Mouse (Mus musculus): ENCODE data around the gene Ctdsp2.

Ctdsp2 gene

GRCm38 (mm10) chr10:126978277-126978994 lies at the start of gene Ctdsp2:
TSS of gene Ctdsp2 (plus strand) at chr10:126978717.
- peak; percentile 99 for DNase-seq (ENCODE audit: low spot score)

- no peak for DNase-seq (ENCODE audit: low spot score)
These were observed 49.7 kb upstream of the Ctdsp2 start for GRCm38 (mm10) chr10:126928819-126929206.

DNA sequence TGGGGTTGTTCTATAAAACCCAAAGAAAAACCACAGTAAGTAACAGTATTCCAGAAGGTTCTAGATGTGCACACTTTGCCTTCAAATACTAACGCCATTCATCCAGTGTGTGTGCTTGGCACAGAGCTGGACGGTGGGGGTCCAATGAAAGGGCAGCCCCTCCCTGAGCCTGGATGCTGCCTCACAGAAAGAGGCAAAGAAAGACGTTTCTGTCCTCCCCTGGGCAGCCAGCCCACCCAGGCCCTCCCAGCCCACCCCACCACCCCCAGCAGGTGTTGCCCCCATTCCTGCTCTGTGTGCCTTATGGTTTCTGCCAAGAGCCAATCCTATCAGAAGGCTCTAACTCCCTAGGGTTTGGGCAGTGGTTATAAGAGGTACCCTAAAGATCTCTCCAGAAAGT lies 49.0 kb upstream of the Ctdsp2 start:
- DNase-seq (ENCODE audit: low spot score) = no peak

GRCm38 (mm10) chr10:126930270-126931121 lies 48.0 kb upstream of the Ctdsp2 start:
- no peak for DNase-seq (ENCODE audit: low spot score)

DNA sequence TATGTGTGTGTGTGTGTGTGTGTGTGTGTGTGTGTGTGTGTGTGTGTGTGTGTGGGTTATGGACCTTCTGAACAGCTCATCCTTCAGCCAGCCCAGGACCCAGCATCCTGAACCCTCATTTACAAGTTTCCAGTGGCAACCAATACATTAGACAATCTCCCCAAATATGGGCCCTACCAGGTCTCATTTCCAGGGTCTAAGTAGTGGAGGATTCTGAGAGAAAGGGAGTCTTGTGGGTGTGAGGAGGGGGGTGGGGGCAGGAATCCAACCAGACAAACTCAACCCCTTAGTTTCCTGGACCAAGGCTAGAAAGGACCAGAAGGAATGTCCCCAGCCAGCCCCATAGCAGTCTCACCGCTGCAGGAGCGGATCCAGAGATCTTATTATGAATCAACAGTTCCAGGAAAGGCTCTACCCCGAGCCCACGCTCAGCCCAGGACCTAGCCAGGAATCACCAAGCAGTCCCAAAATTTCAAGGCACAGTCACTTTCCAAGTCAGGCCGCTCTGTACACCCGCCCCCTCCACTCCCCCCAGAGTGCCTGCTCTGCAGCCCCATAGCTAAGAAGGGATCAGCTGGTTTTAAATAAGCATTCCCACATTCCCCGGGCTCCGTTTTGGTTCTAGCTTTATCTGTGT lies 47.3 kb upstream of the Ctdsp2 start:
- no peak for DNase-seq (ENCODE audit: low spot score)

- no peak for DNase-seq (ENCODE audit: low spot score)
These were observed 46.8 kb upstream of the Ctdsp2 start for GRCm38 (mm10) chr10:126931760-126932139.

DNA sequence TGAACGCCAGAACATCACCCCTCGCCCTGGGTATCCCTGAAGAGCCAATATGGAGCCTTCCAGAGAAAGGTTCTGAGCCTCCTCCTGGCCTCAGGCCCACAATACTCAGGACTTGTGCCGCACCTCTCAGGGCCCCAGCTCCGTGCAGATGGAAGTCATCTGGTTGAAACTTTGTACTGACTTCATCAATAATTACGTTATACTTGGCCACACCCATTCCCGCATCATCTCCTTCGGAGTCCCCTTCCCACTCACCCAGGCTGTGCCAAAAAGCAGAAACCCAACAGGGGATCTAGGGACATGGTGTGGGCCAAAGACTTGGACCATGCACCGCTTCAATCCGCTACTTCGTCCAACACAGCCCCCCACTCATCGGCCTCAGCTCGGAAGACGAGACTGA lies 44.0 kb upstream of the Ctdsp2 start:
- DNase-seq (ENCODE audit: low spot score) = no peak

DNA sequence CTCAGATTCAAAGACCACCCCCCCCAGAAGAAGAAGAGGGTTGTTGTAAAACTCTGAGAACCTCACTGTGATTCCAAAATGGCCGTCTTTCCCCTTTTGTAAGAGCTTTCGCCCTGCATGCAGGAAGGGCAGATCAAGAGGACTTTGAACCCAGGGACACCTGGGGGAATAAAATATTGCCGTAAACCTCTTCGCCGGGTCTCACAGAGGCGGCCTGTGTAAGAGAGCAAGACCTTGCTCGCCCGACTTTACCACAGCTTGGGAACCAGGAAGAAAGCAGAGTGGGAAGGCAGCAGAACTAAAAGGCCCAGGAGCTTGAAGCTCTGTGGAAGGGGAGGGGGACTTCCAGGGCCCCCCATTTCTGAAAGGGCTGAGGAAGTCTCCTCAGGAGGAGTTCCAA lies 43.4 kb upstream of the Ctdsp2 start:
- no peak for DNase-seq (ENCODE audit: low spot score)

DNA sequence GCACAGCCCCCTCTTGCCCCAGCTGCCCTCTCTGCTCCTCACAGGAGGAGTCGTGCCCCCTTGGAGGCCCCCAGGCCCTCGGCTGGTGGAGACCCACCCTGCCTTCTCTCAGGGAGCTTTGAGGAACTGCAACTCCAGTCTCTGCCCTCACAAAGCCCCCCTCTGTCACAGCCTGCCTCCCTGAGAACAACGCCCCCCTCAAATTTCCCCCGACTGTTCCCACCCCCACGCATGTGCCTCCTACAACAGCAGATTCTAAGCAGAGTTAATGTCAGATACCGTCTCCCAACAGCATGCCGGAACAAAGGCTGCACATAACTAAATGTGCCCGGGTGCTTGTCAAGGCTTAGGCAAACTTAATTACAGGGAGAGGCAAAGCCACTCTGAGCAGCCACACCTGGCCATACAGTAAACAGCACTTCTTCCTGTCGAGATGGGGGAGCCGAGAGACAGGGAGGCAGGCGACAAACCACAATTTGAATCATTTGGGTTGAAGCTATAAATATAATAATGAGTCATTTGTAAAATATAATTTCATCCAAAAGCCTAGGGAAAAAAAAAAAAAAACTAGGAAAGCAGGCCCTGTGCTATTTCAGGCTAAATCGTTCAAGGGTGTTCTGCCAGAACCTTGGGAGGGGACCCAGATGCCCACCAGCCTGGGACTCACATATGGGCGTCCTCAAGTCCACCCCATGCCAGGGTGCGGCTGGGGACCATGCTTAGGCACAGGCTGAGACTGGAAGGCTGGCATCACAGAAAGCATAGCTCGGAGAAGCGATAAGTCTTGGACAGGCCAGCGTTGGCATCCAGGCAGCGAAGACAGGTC lies 42.7 kb upstream of the Ctdsp2 start:
- no peak for DNase-seq (ENCODE audit: low spot score)

DNA sequence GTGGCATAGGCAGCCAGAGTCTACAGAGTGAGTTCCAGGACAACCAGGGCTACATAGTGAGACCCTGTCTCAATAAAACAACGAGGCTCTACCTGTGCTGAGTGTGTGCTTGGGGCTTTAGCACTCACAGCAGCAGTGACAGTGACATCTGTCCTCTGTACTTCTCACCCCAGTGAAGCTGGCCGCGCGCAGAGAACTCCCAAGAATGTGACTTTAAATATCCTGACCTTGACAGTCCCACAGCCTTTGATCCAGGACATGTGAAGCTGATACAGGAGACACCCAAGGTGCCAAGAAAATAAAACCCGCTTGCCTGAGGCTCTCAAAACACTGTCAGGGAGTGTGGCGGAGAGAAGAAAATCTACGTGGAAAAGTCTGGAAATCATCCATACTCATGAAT lies 37.6 kb upstream of the Ctdsp2 start:
- no peak for DNase-seq (ENCODE audit: low spot score)

- no peak for DNase-seq (ENCODE audit: low spot score)
These were observed 33.0 kb upstream of the Ctdsp2 start for GRCm38 (mm10) chr10:126945531-126945930.

GRCm38 (mm10) chr10:126949824-126950223 lies 28.7 kb upstream of the Ctdsp2 start:
- DNase-seq (ENCODE audit: low spot score) = no peak

- no peak for DNase-seq (ENCODE audit: low spot score)
These were observed 27.9 kb upstream of the Ctdsp2 start for GRCm38 (mm10) chr10:126950572-126950971.

GRCm38 (mm10) chr10:126952375-126952774 lies 26.1 kb upstream of the Ctdsp2 start:
- no peak for DNase-seq (ENCODE audit: low spot score)

GRCm38 (mm10) chr10:126953029-126953471 lies 25.5 kb upstream of the Ctdsp2 start:
- no peak for DNase-seq (ENCODE audit: low spot score)

DNA sequence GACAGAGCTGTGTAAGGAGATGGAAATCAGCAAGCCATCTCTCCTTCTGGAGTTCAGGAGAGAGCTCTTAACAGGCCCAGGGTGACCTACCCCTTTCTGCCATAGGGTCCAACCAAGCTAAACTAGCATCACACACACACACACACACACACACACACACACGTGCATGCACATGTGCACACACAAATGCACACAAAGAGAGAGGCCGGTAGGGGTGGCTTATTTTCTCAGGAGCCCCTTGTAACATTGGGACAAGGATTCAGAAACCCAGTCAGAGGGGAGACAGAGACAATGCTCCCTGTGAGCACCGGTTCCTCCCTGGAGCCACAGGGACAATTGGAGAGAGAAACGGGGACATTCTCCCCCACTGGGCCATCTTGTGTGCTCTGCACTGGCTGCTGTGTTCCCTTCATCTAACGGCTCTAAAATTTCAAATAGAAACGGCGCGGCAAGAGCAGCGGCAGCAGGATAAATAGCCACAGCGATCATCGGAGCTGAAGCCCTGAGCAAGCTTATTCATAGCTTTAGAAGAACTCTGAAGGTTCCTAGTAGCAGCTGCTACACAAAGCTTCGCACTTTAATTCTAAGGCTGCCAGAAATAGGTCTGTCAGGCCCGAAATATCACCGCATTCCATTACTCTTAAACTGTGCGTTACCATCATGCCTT lies 21.7 kb upstream of the Ctdsp2 start:
- no peak for DNase-seq (ENCODE audit: low spot score)

DNA sequence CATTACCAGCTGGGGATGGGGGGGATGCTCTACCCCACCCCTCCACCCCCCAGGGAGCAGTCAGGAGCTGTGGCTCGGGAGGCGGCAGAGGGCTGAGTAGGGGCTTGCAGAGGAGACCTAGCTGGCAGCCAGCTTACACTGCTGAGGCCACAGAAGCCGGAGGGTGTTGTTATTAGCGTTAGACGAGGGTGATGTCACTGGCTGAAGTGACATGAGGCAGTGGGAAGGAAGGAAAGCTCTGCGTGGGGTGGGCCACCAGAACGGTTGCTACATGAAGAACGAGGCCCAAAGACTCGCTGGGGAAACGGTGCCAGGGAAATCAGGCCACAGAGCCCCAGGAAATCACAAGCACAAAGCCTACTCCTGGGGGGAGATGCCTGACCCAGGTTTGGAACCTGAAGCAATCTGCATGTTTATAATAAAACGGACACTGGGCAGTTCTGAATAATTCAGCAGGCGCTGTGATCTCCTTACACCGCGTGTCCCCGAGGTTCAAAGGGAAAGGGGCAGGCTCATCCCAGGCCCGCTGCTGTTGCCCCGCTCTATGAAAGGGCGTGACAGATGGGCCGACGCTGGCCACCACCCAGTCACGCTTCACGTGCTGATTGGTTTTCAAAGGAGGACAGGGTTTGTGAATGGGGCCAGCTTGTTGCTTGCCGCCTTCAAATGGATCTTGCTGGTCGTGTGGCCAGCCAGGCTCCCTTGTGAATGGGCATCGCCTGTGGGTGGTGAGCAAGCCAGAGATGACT lies 21.0 kb upstream of the Ctdsp2 start:
- DNase-seq (ENCODE audit: low spot score) = peak; percentile 37

GRCm38 (mm10) chr10:126960496-126960895 lies 18.0 kb upstream of the Ctdsp2 start:
- DNase-seq (ENCODE audit: low spot score) = no peak

DNA sequence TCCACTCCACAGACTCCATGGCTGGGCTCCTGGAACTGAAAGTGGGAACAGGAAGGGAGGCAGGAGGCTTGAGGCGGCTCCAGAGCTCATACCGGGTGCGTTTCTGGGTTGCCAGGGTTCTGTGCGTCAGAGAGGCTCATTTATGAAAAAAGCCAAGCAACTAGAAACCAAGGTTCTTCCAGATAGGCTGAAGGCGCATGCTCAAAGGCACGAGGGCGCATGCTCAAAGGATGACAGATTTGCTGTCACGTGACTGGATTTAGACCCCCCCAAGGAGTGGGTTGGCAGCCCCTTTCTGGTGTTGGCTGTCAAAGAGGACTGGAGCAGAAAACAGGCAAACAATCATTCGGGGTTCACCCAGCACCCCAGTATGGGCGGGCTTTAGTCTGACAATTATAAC lies 16.8 kb upstream of the Ctdsp2 start:
- DNase-seq (ENCODE audit: low spot score) = peak; percentile 42

GRCm38 (mm10) chr10:126962271-126962965 lies 16.1 kb upstream of the Ctdsp2 start:
- peak; percentile 48 for DNase-seq (ENCODE audit: low spot score)

Measured in urinary bladder, postnatal 25 days (tissue).